In the genomic region with DNA sequence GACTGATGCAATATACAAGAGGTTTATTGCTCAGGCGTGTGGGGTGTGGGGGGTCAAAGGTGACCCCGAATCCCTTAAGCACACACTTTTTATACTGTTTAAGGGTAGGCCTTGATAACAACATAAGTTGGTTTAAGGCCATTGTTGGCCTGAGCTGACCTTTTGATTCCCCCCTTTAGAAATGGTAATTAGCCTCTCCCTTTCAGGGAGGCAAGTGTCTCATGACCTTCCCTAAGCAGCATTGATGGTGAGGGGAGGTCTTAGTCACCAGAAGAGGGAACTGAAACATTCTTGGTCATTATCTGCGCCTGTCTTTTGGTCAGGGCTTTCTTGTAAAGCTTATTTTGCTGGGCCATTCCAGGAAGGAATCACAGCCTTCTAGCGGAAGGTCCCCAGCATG, we compare ENCODE assay signal across 14 mouse cellular contexts.
"Had no signal": no experiment of that assay in that cellular context is flagged by ENCODE, and none has a peak within 500 bp of the region (broad histone marks: within the 10 kb centered on the region; RNA-seq: fewer than 3 reads in every experiment).

No protein-coding gene starts in this region.

- H3K36me3 ChIP-seq: midbrain, embryonic 13.5 days; neural tube, embryonic 12.5 days had no signal

- ATAC-seq: midbrain, embryonic 13.5 days had no signal

- H3K27ac ChIP-seq: liver, embryonic 14.5 days; macrophage; midbrain, embryonic 13.5 days; neural tube, embryonic 12.5 days had no signal

- H3K4me3 ChIP-seq: megakaryocyte, embryonic 14.5 days; midbrain, embryonic 13.5 days; neural tube, embryonic 12.5 days had no signal

- DNase-seq: lung, adult 18-20 months; lung, embryonic 14.5 days; lung, postnatal 10 days; right cerebral cortex, postnatal 14 days; right cerebral cortex, postnatal 4 days; spleen, adult 18-20 months; thymus, adult 18-20 months; thymus, postnatal 14 days; thymus, postnatal 36 days had no signal

- H3K27me3 ChIP-seq: midbrain, embryonic 13.5 days; neural tube, embryonic 12.5 days had no signal

- H3K9ac ChIP-seq: liver, embryonic 14.5 days; lung, embryonic 14.5 days; midbrain, embryonic 13.5 days; neural tube, embryonic 12.5 days had no signal

- H3K4me2 ChIP-seq: lung, embryonic 14.5 days; midbrain, embryonic 13.5 days; neural tube, embryonic 12.5 days had no signal
